Mouse (Mus musculus) kidney, postnatal 4 days (tissue): ENCODE results near the gene Tmem231.
A peak's percentile ranks its signal among the peaks of the same experiment; 100 is the strongest.

Experiments used
- DNase-seq, 2 experiments: peaks; one replicate each; pipeline ENCODE4 v3.0.0; 2021; ENCODE audit warnings: mixed read lengths in 2 of 2

Tmem231 gene

DNA sequence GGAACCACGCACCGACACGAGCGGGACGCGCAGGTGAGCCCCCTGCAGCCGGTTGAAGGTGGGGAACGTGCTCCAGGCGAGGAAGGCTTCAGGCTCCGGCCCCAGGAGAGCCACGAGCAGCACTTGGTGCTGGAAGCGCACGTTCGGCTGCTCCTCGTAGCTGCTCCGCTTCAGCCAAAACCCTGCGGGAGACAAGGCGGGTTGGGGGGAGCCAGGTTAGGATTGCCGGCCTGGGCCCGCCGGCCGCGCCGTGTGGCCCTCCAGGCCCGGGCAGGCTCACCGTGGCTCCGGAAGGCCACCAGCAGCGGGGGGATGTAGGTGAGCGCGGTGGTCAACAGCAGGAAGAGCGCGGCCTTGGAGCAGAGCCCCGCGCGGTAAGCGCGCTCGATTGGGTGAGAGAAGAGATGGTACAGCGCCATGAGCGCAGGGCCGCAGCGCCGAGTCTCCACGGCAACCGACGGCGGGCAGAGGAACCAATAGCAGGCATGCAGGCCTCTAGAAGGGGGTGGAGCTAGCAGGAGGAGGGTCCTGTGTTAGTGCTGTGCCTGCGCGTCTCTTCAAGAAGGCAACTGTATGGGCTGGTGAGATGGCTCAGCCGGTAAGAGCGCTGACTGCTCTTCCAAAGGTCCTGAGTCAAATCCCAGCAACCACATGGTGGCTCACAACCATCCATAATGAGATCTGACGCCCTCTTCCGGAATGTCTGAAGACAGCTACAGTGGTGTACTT, at the start of gene Tmem231:
TSS of gene Tmem231 (minus strand) at position 534 of the 729 bp plus-strand sequence.
- DNase-seq = peak; percentile 91 to 95

DNA sequence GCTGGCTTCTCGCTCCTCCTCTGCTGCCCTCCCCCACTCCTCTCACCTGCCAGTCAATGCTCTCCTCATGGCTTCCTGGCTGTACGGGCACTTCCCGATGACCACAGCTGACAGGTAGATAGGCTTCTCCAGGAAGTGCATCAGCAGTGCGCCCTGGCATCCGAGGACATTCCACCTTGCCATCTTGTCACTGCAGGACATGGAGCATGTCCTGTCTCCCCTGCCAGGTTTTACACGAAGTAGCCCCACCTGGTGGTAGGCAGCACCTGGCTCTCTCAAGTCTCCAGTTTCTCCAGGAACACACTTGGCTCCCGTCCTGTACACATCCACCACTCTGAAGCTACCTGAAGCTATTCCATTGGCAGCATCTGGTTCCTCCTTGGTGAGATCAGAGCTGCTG, 48.4 kb upstream of the Tmem231 start:
- DNase-seq = peak; percentile 19 to 40

DNA sequence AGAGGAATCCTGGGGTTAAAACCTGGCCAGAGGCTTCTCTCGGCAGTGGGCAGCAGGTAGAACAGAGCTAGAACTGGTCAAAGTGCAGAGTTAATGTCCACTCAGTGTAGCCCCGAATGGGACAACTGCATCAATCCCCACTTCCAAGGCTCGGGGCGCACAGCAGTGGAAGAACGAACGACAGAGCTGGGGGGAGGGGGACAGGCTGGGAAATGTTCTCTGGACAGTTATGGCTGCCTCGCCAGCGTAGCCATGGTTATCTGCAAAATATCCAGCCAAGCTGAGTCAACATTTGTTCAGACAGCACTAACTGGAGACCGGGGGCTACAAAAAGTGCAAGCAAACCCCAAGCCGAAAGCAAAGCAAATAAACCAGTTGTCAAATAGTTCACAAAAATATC, 44.5 kb upstream of the Tmem231 start:
- peak; percentile 35 to 49 for DNase-seq

DNA sequence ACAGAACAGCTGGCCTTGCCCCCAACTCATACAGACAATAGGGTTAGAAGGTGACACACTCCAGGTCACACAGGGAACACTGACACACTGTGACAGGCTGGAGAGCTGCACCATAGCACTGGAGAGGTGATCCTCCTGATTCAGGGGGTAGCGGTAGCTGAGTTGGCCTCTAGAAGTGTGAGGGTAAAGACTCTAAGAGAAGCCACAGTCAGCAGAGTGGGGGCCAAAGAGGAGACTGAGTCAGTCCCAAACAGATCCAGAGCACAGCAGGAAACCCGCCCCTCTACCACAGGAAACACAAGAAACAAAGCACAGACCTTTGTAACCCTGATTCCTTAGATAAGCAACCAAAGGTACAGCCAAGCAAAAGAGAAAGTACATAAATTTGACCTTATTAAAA, 42.6 kb upstream of the Tmem231 start:
- no peak for DNase-seq

DNA sequence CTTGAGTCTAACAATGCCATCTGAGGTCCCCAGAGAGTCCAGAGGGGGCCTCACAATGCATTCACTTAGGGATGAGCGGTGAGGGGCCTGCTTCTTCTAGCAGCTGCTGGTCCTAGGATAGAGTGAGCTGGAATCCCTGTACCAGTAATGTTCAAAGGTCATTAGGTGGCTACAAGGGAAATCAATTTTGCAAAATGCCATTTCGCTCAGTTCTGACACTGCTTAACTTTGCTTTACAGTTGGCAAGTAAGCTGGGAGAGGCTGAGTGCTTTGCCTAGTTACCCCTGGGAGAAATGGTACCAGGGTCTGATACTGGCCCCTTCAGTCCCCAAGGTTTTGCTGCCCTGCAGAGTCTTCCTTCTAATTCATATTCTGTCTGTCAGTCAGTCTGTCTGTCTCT, 42.0 kb upstream of the Tmem231 start:
- DNase-seq = no peak

DNA sequence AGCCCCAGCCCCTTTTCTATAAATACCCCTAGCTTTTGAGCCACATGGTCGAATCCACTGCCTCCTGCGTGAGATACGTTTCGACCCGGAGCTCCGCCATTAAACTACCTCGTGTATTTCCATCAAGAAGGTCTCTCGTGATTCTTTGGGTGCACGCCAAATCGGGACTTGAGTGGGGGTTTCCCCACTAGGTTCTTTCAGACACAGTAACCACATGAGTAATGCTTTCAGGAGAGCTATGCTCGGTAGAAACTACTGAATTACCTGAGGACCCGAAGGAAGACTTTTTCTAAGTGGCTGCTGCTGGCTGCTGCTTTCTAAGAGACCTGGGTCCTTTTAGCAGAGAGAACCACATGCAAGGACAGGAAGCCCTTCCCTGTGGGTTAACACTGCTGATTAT, 40.5 kb upstream of the Tmem231 start:
- DNase-seq = no peak

DNA sequence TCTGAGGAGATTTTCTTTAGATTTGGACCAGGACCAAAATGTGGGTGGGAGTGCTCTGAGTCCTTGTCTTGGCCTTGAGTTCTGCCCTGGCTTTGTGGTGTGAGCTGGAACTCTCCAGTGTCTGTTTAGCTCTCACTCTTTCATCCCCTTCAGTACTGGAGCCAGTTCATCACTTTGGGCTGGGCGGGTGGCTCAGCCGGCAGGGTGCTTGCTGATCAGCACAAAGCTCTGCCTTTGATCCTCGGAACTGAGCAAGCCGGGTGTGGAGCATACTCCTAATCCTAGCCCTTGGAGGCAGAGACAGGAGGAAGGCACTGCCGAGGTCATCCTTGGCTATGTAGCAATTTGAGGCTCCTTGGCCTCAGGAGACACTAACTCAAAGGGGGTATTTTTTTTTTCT, 35.3 kb upstream of the Tmem231 start:
- no peak for DNase-seq

DNA sequence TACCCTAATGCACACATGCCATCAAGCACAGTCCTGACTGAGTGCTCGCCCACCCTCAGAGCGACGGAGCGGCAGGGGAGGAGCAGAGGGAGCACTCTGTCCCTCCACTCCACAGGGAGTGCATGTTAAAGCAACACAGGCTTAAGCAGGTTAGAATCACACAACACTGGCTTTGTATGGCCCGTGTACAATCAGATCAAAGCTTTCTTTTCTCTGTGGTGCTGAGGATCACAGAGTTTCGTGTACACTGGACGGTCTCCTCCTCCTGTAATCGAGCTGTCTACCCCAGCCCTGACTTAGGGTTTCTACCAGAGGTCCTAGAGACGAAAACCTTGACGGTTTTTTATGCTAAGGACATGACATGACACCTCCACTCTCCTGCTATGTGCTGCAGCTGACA, 34.9 kb upstream of the Tmem231 start:
- DNase-seq = no peak

DNA sequence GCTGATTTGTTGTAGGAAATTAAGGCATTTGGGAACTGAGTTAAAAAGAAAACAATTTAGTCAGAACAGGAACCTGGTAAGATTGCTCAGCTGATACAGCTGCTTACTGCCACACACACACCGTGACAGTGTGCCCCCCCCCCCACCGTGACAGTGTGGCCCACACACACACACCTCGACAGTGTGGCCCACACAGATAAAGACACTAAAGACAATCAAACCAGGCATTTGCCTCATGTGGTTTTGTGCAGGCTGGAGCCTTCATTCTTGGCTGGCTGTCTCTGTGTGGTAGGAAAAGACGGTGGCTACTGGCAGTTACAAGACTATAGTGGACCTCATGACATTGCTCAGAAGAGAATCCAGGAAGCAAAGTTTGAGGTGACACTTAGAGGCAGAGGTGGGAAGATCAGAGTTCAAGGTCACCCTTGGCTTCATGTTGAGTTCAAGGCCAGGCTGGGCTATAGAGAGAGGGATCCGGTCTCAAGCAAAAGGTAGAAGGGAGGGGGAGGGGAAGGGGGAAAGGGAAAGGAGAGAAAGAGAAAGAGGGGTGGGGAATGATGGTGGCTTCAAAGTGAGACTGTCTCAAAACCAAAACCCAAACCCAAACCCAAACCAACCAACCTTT, 33.7 kb upstream of the Tmem231 start:
- no peak for DNase-seq

DNA sequence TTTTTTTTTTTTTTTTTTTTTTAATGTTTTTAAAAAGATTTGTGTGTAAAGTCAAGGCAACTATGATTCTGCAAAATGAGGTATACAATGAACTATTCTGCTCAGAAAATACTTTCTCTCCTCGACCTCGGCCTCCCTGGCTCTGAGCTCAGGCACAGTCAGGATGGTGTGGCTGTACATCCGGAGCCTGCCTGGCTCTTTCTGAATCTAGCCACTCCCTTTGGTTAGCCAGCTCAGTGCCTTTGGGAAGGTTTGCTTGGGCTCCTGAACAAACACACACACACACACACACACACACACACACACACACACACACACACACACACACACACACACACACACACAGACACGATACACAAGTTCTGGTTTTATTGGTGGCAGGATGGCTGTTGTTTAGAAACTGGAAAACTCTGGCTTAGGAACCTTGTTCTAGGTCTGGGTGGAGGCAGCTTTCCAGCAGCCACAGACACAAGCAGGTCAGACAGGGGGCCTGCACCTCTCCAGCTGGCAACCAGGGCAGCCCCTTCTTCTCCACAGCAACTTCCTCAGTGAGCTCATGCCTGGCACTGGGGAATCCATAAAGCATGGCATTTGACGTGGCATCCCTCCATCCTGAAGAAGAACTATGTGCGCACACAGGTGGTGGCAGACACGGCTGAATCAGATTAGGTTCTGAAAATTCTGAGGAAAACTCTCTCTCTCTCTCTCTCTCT, 31.3 kb upstream of the Tmem231 start:
- DNase-seq = no peak

DNA sequence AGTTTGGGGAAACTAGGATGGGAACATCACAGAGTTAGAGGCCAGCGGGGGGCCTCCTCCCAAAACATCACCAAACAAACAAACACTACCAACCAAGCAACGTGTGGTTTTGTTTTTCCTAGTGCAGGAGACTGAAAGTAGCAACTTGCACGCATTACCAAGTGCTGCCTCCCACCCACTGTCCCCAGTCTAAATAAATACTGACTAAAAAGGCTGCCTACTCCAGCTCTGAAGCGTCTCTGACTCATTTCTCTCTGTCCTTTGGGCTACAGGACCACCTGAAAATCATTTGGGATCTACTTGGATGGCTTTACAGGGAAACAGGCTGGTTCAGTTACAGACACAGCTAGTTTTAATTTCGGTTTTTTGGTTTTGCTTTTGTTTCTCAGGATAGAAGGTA, 30.7 kb upstream of the Tmem231 start:
- DNase-seq = no peak

DNA sequence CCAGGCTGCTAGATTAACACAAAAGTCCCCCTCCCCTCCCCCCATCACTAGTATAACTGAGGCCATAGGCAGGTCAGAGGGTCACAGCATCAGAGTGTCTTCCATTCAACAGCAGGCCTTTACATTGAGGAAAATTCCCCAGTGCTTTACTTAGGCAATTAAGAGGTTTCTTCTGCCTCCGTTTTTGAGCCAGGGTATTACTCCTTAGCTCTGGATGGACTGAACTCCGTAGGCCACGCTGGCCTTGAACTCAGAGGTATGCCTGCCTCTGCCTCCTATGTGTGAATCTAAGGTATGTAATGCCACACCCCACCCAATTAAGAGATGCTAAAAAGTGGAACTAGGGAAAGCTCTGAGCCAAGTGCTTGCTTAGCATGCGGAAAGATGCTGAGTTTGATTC, 29.9 kb upstream of the Tmem231 start:
- no peak for DNase-seq

DNA sequence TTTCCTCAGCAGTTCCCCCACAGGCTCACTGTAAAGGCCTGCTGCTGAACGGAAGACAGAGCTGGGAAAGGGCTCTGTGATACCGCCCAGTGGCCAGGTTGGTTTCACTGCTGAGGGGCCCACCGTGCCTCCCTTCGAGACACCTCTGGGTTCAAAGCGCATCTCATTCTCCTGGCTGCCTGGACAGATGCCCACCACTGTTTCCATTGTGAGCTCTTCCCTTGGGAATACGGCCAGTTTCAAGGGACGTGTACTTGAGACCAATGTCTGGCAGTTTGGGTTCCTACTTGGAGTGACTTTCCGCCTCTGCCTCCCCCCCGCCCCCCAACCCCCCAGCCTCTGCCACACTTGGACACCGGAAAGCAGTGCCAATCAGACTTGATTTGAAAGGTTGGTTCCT, 29.4 kb upstream of the Tmem231 start:
- no peak for DNase-seq

DNA sequence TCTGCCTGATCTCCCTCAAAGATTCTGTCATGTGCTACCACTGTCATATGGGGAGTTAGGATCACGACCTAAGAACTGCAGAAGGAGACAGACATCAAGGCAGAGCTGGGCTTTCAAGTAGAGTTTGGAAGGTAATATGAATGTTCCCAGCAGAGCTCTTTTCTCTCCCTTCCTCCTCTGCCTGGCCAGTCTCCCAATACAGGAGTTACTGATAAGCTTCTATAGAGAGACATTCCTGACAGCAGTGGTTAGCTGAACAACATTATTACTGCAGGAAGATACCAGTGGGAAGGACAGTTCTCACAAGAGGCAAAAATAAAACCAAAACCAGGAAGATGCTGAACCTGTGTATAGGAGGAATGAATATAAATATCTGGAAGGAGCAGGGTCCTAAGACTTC, 28.9 kb upstream of the Tmem231 start:
- DNase-seq = no peak

DNA sequence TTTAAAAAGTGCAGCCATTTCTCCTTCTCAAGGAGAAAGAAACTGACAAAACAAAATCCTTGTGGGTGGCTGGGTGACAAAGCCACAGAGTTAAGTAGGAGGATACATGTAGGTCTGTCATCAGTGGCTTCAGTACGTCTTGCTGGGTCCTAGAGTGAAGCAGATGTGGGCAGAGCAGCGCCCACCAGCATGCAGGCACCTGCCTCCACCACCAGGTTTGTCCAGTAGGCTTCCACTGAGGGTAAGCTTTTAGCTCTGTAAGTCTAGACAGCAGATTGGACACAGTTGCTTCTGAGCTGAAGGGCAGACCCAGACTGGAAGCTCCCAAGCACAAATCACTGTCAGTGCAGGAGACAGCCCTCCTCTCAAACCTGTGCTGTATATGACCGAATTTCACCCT, 27.6 kb upstream of the Tmem231 start:
- no peak for DNase-seq

DNA sequence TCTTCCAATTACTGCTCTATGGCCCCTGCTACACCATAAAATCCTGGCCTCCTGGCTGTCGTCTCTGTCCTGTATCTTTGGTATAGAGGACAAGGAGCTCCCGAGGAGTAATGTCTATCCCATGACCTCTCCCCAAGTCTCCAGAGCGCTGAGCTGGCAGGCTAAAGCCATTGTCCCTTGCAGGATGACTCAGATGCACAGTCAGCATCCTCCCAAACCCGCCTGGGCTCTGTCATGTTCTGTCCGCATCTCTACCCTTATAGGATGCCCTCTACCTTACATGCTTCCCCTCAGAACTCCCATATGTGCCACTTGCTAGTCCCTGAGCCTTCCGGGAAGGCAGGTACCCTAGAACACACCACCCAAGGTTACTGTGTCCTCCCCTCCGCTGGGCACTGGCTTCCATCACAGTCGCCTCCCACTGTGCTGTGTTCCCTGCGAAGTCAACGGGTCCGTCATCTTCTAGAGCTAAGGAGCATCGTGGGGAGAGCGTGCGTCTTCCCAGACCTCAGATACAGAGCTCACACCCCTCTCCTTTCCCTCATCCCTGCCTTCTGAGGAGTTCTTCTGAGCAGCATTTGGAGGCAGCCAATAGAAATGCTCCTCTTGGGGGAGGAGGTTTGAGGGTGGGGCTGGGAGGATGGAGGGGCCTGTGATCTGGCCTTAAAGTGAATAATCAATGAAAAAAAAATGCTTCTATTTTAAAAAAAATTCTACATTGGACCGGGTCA, 27.1 kb upstream of the Tmem231 start:
- no peak for DNase-seq

DNA sequence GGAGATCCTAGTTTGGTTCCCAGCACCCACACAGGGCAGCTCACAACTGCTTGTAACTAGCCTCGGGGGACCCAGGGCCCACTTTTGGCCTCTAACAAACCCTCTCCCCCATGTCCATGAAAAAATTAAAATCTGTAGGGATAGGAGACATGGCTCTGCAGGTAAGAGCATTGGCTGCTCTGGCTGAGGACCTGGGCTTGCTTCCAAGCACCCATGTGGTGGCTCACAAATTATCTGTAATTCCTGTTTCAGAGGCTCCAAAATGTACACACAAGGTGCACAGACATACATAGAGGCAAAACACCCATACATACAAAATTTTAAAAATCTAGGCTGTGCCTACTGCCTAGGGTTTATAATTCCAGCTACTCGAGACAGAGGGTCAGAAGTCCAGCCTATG, 23.6 kb upstream of the Tmem231 start:
- no peak for DNase-seq

DNA sequence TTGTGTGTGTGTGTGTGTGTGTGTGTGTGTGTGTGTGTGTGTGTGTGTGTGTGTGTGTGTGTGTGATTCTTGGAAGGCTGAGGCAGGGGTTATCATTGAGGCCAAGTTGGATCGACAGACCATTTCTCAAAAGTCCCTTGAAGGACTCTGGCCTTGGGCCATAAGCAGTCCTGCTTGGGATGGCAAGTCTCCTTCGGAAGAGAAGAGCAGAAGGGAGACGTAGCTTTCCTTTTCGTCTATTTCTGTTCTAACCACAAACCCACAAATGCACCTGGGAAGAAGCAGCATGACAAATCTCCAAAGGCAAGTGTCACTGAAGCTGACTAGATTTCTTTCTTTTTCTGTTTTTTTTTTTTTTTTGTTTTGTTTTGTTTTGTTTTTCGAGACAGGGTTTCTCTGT, 22.2 kb upstream of the Tmem231 start:
- DNase-seq = no peak

DNA sequence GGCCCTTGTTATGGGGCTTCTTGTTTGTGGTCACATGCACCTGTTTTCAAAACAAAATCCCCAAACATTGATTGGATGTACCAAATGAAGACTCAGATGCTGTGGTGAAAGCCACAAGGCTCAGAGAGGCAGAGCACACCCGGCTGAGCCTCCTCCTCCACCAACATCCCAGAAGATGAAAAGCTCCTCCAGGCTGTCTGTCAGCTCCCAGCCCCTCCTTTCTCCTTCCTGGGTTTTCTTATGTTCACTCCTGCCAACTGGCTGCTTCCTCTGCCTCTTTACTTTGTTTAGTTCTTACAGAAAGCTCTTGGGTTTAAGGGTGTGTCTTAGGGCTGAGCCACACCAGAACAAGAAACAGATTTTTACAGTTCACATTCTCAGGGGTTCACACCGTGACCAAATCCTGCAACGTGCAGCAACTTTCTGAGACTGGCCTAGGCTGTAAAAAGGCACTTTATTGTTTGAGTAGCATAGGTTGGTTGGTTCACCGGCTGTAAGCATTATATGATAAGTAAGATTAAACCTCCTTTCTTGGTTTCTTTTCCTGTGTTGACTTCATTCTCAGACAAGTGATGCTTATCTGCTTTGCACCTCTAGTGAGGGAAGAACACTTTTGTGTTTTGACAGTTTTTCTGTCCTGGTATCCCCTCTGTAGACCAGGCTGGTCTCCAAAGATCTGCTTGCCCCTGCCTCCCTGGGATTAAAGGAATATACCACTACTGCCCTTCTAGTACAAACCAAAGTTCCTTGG, 21.3 kb upstream of the Tmem231 start:
- DNase-seq = no peak

DNA sequence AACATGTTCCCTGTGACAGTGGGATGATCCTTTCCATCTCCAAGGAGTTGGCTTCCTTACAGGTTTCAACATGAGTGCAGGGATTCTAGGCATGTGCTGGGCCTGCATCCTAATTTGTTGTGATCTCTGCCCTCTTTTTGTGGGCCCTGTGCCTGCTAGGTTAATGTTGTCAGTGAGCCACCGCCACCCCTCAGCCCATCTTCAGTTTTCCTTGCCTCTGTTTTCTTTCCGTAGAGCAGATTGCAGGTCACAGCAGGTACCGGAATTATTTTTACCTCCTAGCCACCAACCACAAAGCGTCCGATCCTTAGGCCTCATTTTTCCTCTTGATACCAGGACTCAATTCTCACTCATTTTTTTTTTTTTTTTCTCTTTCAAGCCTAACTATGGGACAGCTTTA, 18.3 kb upstream of the Tmem231 start:
- DNase-seq = no peak

DNA sequence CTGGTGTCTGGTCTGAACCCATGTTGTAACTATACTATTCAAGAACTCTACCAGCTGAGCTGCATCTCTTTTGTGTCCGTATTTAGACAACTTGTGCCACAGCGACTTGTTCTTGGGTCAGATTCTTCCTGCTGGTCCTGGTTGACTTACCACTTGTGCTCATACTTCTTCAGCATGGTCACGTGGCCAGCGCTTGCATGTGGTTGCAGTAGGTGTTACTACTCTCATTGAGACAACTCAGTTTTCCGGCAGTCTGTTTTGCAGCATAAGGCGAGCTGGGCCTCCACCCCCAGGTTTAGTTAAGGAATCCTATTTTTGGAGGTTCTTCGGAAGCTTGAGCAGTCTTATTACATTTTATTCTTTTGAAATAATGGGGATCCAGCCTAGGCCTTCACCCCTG, 17.6 kb upstream of the Tmem231 start:
- no peak for DNase-seq

DNA sequence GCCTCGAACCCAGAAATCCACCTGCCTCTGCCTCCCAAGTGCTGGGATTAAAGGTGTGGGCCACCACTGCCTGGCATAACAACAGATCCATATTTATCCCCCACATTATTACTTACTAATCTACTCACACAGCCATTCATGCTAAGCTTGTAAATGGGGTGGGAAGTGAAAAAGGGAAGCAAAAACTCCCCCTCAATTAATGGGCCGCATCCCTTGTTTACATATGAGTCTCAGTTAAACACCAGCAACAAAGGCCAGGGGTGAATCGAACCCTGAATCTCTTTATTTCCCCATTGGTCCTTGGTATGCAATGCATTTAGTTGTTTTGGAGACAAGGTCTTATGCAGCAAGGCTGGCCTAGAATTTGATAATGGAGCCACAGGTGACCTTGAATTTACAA, 17.2 kb upstream of the Tmem231 start:
- no peak for DNase-seq

DNA sequence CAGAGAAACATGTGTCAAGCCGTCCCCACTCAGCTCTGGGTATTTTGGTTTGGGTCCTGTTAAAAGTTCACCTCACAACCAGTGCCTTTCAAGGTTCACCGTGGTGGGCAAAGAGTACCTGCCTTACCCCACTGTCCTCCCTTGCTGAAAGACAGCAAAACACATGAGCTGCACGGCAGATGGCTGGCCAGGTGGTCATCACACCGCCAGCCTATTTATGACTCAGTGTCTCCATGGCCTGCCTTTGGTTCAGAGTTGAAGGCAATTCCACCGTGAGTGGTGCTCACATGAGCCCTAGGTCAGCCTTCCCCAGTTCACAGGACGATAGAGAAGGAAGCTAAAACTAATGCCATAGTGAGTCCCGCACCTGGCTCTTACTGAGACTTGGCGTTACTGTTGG, 14.3 kb upstream of the Tmem231 start:
- no peak for DNase-seq
